In the genomic region with DNA sequence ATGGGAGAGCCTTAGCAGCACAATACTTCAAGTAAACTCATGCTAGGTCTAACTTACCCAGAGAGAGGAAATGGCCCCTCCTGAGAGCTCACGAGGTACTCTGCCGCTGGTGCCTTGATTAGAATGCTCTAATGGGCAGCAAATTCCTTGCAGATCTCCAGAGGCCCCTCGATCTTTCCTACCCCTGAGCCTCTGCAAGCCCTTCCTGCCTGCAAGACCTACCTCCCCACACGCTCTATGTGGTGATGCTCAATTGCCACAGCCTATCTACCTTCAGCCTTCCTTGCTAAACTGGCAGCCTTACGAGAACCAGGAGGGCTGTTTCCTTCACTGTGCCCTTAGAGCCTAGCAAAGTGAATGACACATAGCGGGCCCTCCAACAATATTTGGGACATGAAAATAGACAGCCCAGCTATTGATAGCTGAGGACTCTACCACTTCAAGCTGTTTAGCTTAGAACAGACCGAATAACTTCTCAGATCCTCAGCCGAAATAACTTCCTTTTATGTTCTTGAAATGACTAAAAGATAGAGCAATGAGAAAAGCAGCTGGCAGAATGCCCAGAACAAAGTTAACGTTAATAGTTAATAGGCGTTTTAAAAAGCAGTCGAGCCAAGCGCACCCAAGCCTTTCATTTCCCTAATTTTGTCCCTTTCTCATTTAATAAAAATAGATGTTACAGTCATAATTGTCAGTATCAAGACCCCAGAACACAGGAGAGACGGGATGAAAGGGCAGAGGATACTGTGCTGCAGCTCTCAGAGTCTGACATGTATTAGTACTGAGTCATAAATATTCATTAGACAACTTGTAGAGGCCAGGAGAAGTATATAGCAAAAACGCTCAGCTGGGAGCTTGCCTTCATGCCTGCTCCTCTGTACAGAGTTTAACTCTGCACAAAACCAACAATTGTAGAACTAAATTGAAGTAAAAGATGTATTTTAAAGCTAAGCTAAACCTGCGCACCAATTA, we compare ENCODE assay signal across 8 mouse cellular contexts. TPM values are rescaled to one million over a fixed set of nuclear protein-coding genes. Genes with fewer than 3 reads are reported as not detected.
DNase-seq lines count a peak whose midpoint lies in the region; ATAC-seq lines count a peak whose summit lies in the region.

No protein-coding gene starts in this region.

- H3K9ac ChIP-seq in hindbrain, embryonic 15.5 days, result no peak overlapping the region
- H3K9ac ChIP-seq in hindbrain, embryonic 14.5 days, result no peak overlapping the region
- no peak overlapping the region for H3K9ac ChIP-seq in heart, embryonic 15.5 days
- no peak overlapping the region for H3K9ac ChIP-seq in hindbrain, embryonic 12.5 days

- no peaks in the 10 kb centered on the region for H3K27me3 ChIP-seq in hindbrain, embryonic 15.5 days
- H3K27me3 ChIP-seq in hindbrain, embryonic 14.5 days (ENCODE audit: control insufficient read depth, insufficient read depth, low read length), result no peaks in the 10 kb centered on the region
- H3K27me3 ChIP-seq in heart, embryonic 15.5 days, result no peaks in the 10 kb centered on the region
- no peaks in the 10 kb centered on the region for H3K27me3 ChIP-seq in hindbrain, embryonic 12.5 days

- ATAC-seq in hindbrain, embryonic 15.5 days (ENCODE audit: low FRiP score, low read depth), result peak; percentile 59; the same call in 1 of the 2 replicates
- no peak for ATAC-seq in hindbrain, embryonic 14.5 days (ENCODE audit: low FRiP score)
- 0 out of 2 replicates have a peak, but pooled peaks have one; percentile 27 for ATAC-seq in heart, embryonic 15.5 days (replicated peaks; ENCODE audit: insufficient number of reproducible peaks, insufficient read depth, low FRiP score, low read depth)
- no peak for ATAC-seq in hindbrain, embryonic 12.5 days (ENCODE audit: low FRiP score)

- WGBS in hindbrain, embryonic 15.5 days, result 44% methylated on average over 15 of the region's 15 CpGs
- WGBS in hindbrain, embryonic 14.5 days, result 43% methylated on average over 15 of the region's 15 CpGs
- WGBS in heart, embryonic 15.5 days, result 23% methylated on average over 15 of the region's 15 CpGs
- 59% methylated on average over 15 of the region's 15 CpGs for WGBS in hindbrain, embryonic 12.5 days

- no peak overlapping the region for H3K4me3 ChIP-seq in hindbrain, embryonic 15.5 days
- H3K4me3 ChIP-seq in hindbrain, embryonic 14.5 days (replicated peaks; ENCODE audit: low read length), result no peak overlapping the region
- H3K4me3 ChIP-seq in heart, embryonic 15.5 days, result no peak overlapping the region
- no peak overlapping the region for H3K4me3 ChIP-seq in hindbrain, embryonic 12.5 days

- H3K36me3 ChIP-seq in hindbrain, embryonic 15.5 days, result no peaks in the 10 kb centered on the region
- no peaks in the 10 kb centered on the region for H3K36me3 ChIP-seq in hindbrain, embryonic 14.5 days (replicated peaks; ENCODE audit: control insufficient read depth, insufficient read depth)
- H3K36me3 ChIP-seq in heart, embryonic 15.5 days, result no peaks in the 10 kb centered on the region
- H3K36me3 ChIP-seq in hindbrain, embryonic 12.5 days, result no peaks in the 10 kb centered on the region

- DNase-seq in hindbrain, embryonic 14.5 days (ENCODE audit: low spot score), result no peak
- DNase-seq in MEL-GATA-1-ER (ENCODE audit: extremely low read depth, low read depth) (peak; percentile 99), MN1 (ENCODE audit: low spot score) (no peak)
- DNase-seq in lung, postnatal 10 days, result peak; percentile 49
- DNase-seq in cerebellum, adult 11-12 months, result no peak

- H3K4me1 ChIP-seq in hindbrain, embryonic 15.5 days (replicated peaks), result peaks cover 12% of the 10 kb centered on the region
- H3K4me1 ChIP-seq in hindbrain, embryonic 14.5 days (replicated peaks; ENCODE audit: control insufficient read depth, insufficient read depth, low read length), result 0 out of 2 replicates have a peak, but pooled peaks cover 4% of the 10 kb centered on the region
- peaks cover 37% of the 10 kb centered on the region for H3K4me1 ChIP-seq in heart, embryonic 15.5 days (replicated peaks)
- peaks cover 8% of the 10 kb centered on the region; the same call in 1 of the 2 replicates for H3K4me1 ChIP-seq in hindbrain, embryonic 12.5 days

- H3K4me2 ChIP-seq in hindbrain, embryonic 15.5 days, result no peak overlapping the region
- no peak overlapping the region for H3K4me2 ChIP-seq in hindbrain, embryonic 14.5 days (replicated peaks)
- peak overlapping the region; percentile 36 for H3K4me2 ChIP-seq in heart, embryonic 15.5 days
- no peak overlapping the region for H3K4me2 ChIP-seq in hindbrain, embryonic 12.5 days (replicated peaks)

- H3K9me3 ChIP-seq in hindbrain, embryonic 15.5 days, result no peaks in the 10 kb centered on the region
- H3K9me3 ChIP-seq in hindbrain, embryonic 14.5 days (ENCODE audit: control insufficient read depth, low read length), result no peaks in the 10 kb centered on the region
- no peaks in the 10 kb centered on the region for H3K9me3 ChIP-seq in heart, embryonic 15.5 days (replicated peaks)
- H3K9me3 ChIP-seq in hindbrain, embryonic 12.5 days (replicated peaks), result no peaks in the 10 kb centered on the region

- H3K27ac ChIP-seq in hindbrain, embryonic 15.5 days (replicated peaks), result no peak overlapping the region
- H3K27ac ChIP-seq in hindbrain, embryonic 14.5 days, result no peak overlapping the region
- H3K27ac ChIP-seq in heart, embryonic 15.5 days, result peak overlapping the region; percentile 71
- no peak overlapping the region for H3K27ac ChIP-seq in hindbrain, embryonic 12.5 days

RNA-seq across cellular contexts. Expression of gene Man1a2, which starts 17.9 kb away (rescaled TPM):
- polyA plus RNA-seq in hindbrain, embryonic 15.5 days (2015; fragmentation: Nextera tagmentation; extraction: Ambion mirVana), result 46.8 and 47.3 TPM in 2 replicates
- polyA plus RNA-seq in hindbrain, embryonic 14.5 days (2014; fragmentation: Nextera tagmentation; extraction: Ambion mirVana), result 61.2 and 65.3 TPM in 2 replicates
- polyA plus RNA-seq in heart, embryonic 15.5 days (2015; fragmentation: Nextera tagmentation; extraction: Ambion mirVana), result 51.2 and 53.1 TPM in 2 replicates
- 70.0 and 79.4 TPM in 2 replicates for polyA plus RNA-seq in hindbrain, embryonic 12.5 days (2016; fragmentation: Nextera tagmentation; extraction: Ambion mirVana)

Comparison
In these comparisons a context has a peak if more than half of its experiments do, and no peak if none do; other contexts are left out.
1. ATAC-seq: peak in hindbrain, embryonic 15.5 days (single experiment) and heart, embryonic 15.5 days (single experiment); none in hindbrain, embryonic 14.5 days (single experiment) and hindbrain, embryonic 12.5 days (single experiment).
2. DNase-seq: peak in MEL-GATA-1-ER (single experiment) and lung, postnatal 10 days (single experiment); none in hindbrain, embryonic 14.5 days (single experiment), cerebellum, adult 11-12 months (single experiment) and MN1 (single experiment).